Mouse (Mus musculus) ES-E14 (cell line): ENCODE results near the gene 2610318N02Rik. TPM values are rescaled to one million over a fixed set of nuclear protein-coding genes. Genes with fewer than 3 reads are reported as not detected.
A peak's percentile ranks its signal among the peaks of the same experiment; 100 is the strongest.

Source experiments
- DNase-seq: peaks from one replicate; pipeline ENCODE4 v3.0.0-alpha.2; 2013; ENCODE audit warnings: low read depth, low spot score
- H3K27ac ChIP-seq: 2 replicates; pipeline ENCODE4 v1.5.1; 2012; ENCODE audit warnings: low read depth, mild to moderate bottlenecking, low read length, moderate library complexity, mixed read lengths; ENCODE audit not compliant: poor library complexity, insufficient read depth, severe bottlenecking
- H3K36me3 ChIP-seq: 2 replicates; pipeline ENCODE4 v1.6.1; 2012; ENCODE audit warnings: mild to moderate bottlenecking, low read length, moderate library complexity, mixed read lengths; ENCODE audit not compliant: control insufficient read depth, poor library complexity, insufficient read depth, severe bottlenecking
- H3K4me1 ChIP-seq, 2 experiments: fragments of 150-350 bp in 1 of 2; sonication (generic) in 1 of 2; 2 replicates each; pipeline ENCODE4 v1.6.1; 2012; ENCODE audit warnings: low read length in 2 of 2, mild to moderate bottlenecking in 1 of 2, mixed read lengths in 1 of 2; ENCODE audit not compliant: control insufficient read depth in 2 of 2, insufficient read depth in 2 of 2, poor library complexity in 1 of 2
- H3K4me3 ChIP-seq, 2 experiments: fragments of 150-350 bp in 1 of 2; sonication (generic) in 1 of 2; 2 replicates each; pipeline ENCODE4 v1.5.1; 2012; ENCODE audit warnings: low read length in 2 of 2, low read depth in 1 of 2, mild to moderate bottlenecking in 1 of 2, mixed read lengths in 1 of 2; ENCODE audit not compliant: insufficient read depth in 1 of 2, poor library complexity in 1 of 2, severe bottlenecking in 1 of 2
- H3K9ac ChIP-seq: 2 replicates; pipeline ENCODE4 v1.6.1; 2012; ENCODE audit warnings: low read depth, mild to moderate bottlenecking, low read length, mixed read lengths; ENCODE audit not compliant: poor library complexity, insufficient read depth, severe bottlenecking
- H3K9me3 ChIP-seq: fragments of 150-350 bp; sonication (generic); 2 replicates; pipeline ENCODE4 v1.6.1; 2012; ENCODE audit warnings: low read depth, mild to moderate bottlenecking, low read length; ENCODE audit not compliant: control insufficient read depth, insufficient read depth
- CHD2 ChIP-seq: IDR thresholded peaks from 2 replicates; pipeline ENCODE4 v1.6.1; 2014; ENCODE audit warnings: mild to moderate bottlenecking, low read depth, low read length, inconsistent platforms
- HCFC1 ChIP-seq: IDR thresholded peaks from 2 replicates; pipeline ENCODE4 v1.6.1; 2012; ENCODE audit warnings: low read length, inconsistent platforms, borderline replicate concordance; ENCODE audit not compliant: insufficient read depth
- MAFK ChIP-seq: IDR thresholded peaks from 2 replicates; pipeline ENCODE4 v1.6.1; 2014; ENCODE audit warnings: mild to moderate bottlenecking, low read depth, low read length, inconsistent platforms; ENCODE audit not compliant: insufficient read depth
- ZC3H11A ChIP-seq: IDR thresholded peaks from 2 replicates; pipeline ENCODE4 v1.6.1; 2012; ENCODE audit warnings: low read depth, mild to moderate bottlenecking, inconsistent platforms, low read length, borderline replicate concordance
- ZNF384 ChIP-seq: IDR thresholded peaks from 2 replicates; pipeline ENCODE4 v1.6.1; 2012; ENCODE audit warnings: low read depth, low read length, inconsistent platforms
- in situ Hi-C, 2 experiments: fragments of 600-800 bp; cut with MboI; formaldehyde crosslinking; loops; one replicate each; pipeline ENCODE4 v1.15.1; 2025; ENCODE audit warnings: low sequenced_read_pairs in 2 of 2, inconsistent platforms in 1 of 2; ENCODE audit not compliant: unreplicated experiment in 2 of 2
- total RNA-seq: library from RNA; depleted of rRNA; stranded (reverse); fragments of 300-350 nt; gene quantifications from 2 replicates; pipeline ENCODE4 v1.2.3, GENCODE M21; 2012

2610318N02Rik gene
- total RNA-seq, 1 experiment: 47.7 TPM

- DNase-seq: peak; percentile 96
- Histone ChIP-seq H3K4me1 (no peaks in the 10 kb centered on the region), H3K9me3 (no peaks in the 10 kb centered on the region), H3K27ac (no peak within 1 kb of the TSS), H3K4me3 (peak within 1 kb of the TSS; percentile 88 to 93), H3K36me3 (peaks cover 4% of the 10 kb centered on the region; the same call in 1 of the 2 replicates), H3K9ac (peak within 1 kb of the TSS; percentile 81)
- peak; percentile 36; the same call in 1 of the 2 replicates for TF ChIP-seq HCFC1
- 0 out of 2 replicates have a peak, but pooled peaks have one; percentile 51 for TF ChIP-seq CHD2
- no peak for TF ChIP-seq ZC3H11A
- TF ChIP-seq MAFK: no peak
- TF ChIP-seq ZNF384: no peak
- in situ Hi-C loops: loop anchor here in 1 of 2 experiments (10.0 kb wide), 1 partner anchor 153 kb away; no protein-coding TSS in a partner anchor
These were observed 7.3 kb upstream of the 2610318N02Rik start, which contains the start of gene Sdf2l1 for GRCm38 (mm10) chr16:17132089-17132905. Gene Sdf2l1 (minus strand): TSS chr16:17132383.

GRCm38 (mm10) chr16:17131191-17132088 lies 6.5 kb upstream of the 2610318N02Rik start:
- no peaks in the 10 kb centered on the region for H3K4me1 ChIP-seq
- no peak for DNase-seq
- peak overlapping the region; percentile 81 for H3K9ac ChIP-seq
- peak overlapping the region; percentile 88 to 93 for H3K4me3 ChIP-seq
- in situ Hi-C loops: loop anchor here in 1 of 2 experiments (10.0 kb wide), 1 partner anchor 153 kb away; no protein-coding TSS in a partner anchor
- no peak for TF ChIP-seq ZNF384
- TF ChIP-seq HCFC1: no peak
- TF ChIP-seq ZC3H11A: no peak
- no peak for TF ChIP-seq MAFK
- TF ChIP-seq CHD2: no peak
- H3K9me3 ChIP-seq: no peaks in the 10 kb centered on the region
- H3K36me3 ChIP-seq: peaks cover 4% of the 10 kb centered on the region; the same call in 1 of the 2 replicates
- no peak overlapping the region for H3K27ac ChIP-seq

- no peak for TF ChIP-seq ZNF384
- TF ChIP-seq ZC3H11A: peak; percentile 35; the same call in 1 of the 2 replicates
These were observed 2.3 kb upstream of the 2610318N02Rik start for GRCm38 (mm10) chr16:17127292-17127691.

GRCm38 (mm10) chr16:17124119-17124870 lies 672 bp downstream of the 2610318N02Rik start:
- Histone ChIP-seq H3K9me3 (no peaks in the 10 kb centered on the region), H3K4me3 (peak overlapping the region; percentile 77 to 88), H3K36me3 (peaks cover 15% of the 10 kb centered on the region), H3K27ac (peak overlapping the region; percentile 54; the same call in 1 of the 2 replicates), H3K4me1 (peaks cover 5 to 7% of the 10 kb centered on the region in 2 experiments; a peak in 1 of 4 replicates), H3K9ac (peak overlapping the region; percentile 91)
- TF ChIP-seq HCFC1: no peak
- TF ChIP-seq ZNF384: no peak
- TF ChIP-seq CHD2: no peak
- no peak for TF ChIP-seq MAFK
- TF ChIP-seq ZC3H11A: no peak
- DNase-seq: no peak
- in situ Hi-C loops: no loop called here

More at GRCm38 (mm10) chr16:17127292-17127691, 2.3 kb upstream of the 2610318N02Rik start:
- H3K4me1 ChIP-seq: peaks cover 2 to 4% of the 10 kb centered on the region in 2 experiments; a peak in 1 of 4 replicates
- no peak overlapping the region for H3K4me3 ChIP-seq
- DNase-seq: peak; percentile 53
- no peaks in the 10 kb centered on the region for H3K9me3 ChIP-seq
- no peak overlapping the region for H3K9ac ChIP-seq
- H3K36me3 ChIP-seq: peaks cover 9% of the 10 kb centered on the region; the same call in 1 of the 2 replicates
- in situ Hi-C loops: no loop called here
- H3K27ac ChIP-seq: no peak overlapping the region
